Mouse (Mus musculus) heart, postnatal 0 days (tissue): ENCODE data around the gene En2.

Source experiments
- CTCF ChIP-seq: IDR thresholded peaks from 2 replicates; pipeline ENCODE4 v1.5.1; 2016; ENCODE audit warnings: antibody characterized with exemption, control low read depth, low read depth
- EP300 ChIP-seq: IDR thresholded peaks from 2 replicates; pipeline ENCODE4 v1.6.1; 2016; ENCODE audit warnings: antibody characterized with exemption, low read depth

DNA sequence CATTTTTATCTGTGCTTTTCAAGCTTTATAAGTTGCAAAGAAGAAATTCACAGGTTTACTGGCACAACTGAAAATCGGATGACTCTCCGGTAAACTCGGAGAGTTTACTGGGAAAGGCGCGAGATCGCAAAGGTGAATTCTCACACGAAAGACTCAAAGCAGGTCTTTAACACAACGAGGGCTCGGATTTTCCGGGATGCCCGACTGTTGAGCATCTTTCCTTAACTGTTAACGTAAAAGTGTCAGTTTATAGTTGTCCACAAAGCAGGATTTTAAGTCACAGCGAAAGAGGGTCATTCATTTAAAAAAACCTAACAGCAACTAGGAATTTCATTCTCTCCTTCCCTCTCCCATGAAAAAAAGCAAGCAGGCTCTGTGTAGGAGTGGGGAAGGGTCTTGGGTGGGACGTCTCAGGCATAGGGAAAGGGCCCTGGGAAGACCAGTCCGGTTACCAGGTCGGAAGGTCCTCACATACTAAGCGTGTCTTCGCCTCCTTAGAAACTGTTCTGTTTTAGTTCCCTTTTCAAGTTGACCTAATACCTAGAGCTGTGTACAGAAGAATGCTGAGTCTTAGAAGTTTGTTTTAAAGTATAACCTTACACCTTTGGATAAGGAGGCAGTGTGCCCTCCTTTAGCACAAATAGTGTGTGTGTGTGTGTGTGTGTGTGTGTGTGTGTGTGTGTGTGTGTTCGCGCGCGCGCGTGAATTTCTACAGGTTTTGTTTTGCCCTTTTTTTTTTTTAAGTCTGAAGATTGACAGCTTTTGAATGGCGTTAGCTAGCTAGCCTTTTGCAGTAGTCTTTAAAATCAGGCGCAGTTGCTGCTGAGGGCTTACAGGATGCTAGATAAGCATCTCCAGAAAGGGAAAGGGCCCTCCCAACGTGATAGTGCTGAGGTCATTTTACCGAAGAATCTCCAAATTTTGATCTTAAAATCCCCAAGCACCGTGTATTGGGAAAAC is 45.4 kb downstream of the En2 start:
- TF ChIP-seq CTCF: no peak
- TF ChIP-seq EP300: no peak
